Comparison of ENCODE assay signal across 10 mouse cellular contexts in genomic region chr2:72366503-72366902, GRCm38 (mm10).
A peak's percentile ranks its signal among the peaks of the same experiment; 100 is the strongest.
DNase-seq lines count a peak whose midpoint lies in the region; ATAC-seq and TF ChIP-seq lines count a peak whose summit lies in the region.
"Had no signal": no experiment of that assay in that cellular context is flagged by ENCODE, and none has a peak within 500 bp of the region (broad histone marks: within the 10 kb centered on the region; RNA-seq: fewer than 3 reads in every experiment).

No protein-coding gene starts in this region.

- no peak overlapping the region for H3K9ac ChIP-seq in lung, embryonic 16.5 days (ENCODE audit: low read length)
- H3K9ac ChIP-seq in stomach, embryonic 16.5 days (ENCODE audit: low read length) = no peak overlapping the region

- TF ChIP-seq CTCF in gastrocnemius, adult 2 months (IDR thresholded peaks at IDR 0.05) = no peak

- peak; percentile 62 for ATAC-seq in lung, embryonic 16.5 days (ENCODE audit: low read depth)
- ATAC-seq in stomach, embryonic 16.5 days (ENCODE audit: insufficient read depth, low FRiP score) = no peak

- H3K4me3 ChIP-seq in gastrocnemius, adult 2 months = peak overlapping the region; percentile 40
- no peak overlapping the region for H3K4me3 ChIP-seq in lung, embryonic 16.5 days (ENCODE audit: low read length)
- no peak overlapping the region for H3K4me3 ChIP-seq in stomach, embryonic 16.5 days (replicated peaks; ENCODE audit: low read length)
- H3K4me3 ChIP-seq: left cerebral cortex, adult 2 months had no signal

- 0 out of 2 replicates have a peak, but pooled peaks cover 2% of the 10 kb centered on the region for H3K36me3 ChIP-seq in lung, embryonic 16.5 days (ENCODE audit: control insufficient read depth, insufficient read depth, low read length)
- H3K36me3 ChIP-seq in stomach, embryonic 16.5 days (ENCODE audit: control insufficient read depth, insufficient read depth, low read length) = no peaks in the 10 kb centered on the region

- H3K27ac ChIP-seq in gastrocnemius, adult 2 months = peak overlapping the region; percentile 88
- peak overlapping the region; percentile 62 for H3K27ac ChIP-seq in lung, embryonic 16.5 days (ENCODE audit: low read length)
- 0 out of 2 replicates have a peak overlapping the region, but pooled peaks have one; percentile 16 for H3K27ac ChIP-seq in stomach, embryonic 16.5 days (ENCODE audit: low read length)
- H3K27ac ChIP-seq: left cerebral cortex, adult 2 months had no signal

- no peak overlapping the region for H3K4me2 ChIP-seq in lung, embryonic 16.5 days (ENCODE audit: low read depth, low read length)
- H3K4me2 ChIP-seq in stomach, embryonic 16.5 days (ENCODE audit: low read depth, low read length) = no peak overlapping the region

- no peaks in the 10 kb centered on the region for H3K9me3 ChIP-seq in lung, embryonic 16.5 days (ENCODE audit: control insufficient read depth, low read length)
- no peaks in the 10 kb centered on the region for H3K9me3 ChIP-seq in stomach, embryonic 16.5 days (replicated peaks; ENCODE audit: control insufficient read depth, low read length)

- no peaks in the 10 kb centered on the region for H3K27me3 ChIP-seq in lung, embryonic 16.5 days (ENCODE audit: control insufficient read depth, insufficient read depth, low read depth, low read length)
- no peaks in the 10 kb centered on the region for H3K27me3 ChIP-seq in stomach, embryonic 16.5 days (ENCODE audit: control insufficient read depth, insufficient read depth, low read length)

- H3K4me1 ChIP-seq in lung, embryonic 16.5 days (replicated peaks; ENCODE audit: control insufficient read depth, insufficient read depth, low read length) = peaks cover 26% of the 10 kb centered on the region
- peaks cover 15% of the 10 kb centered on the region for H3K4me1 ChIP-seq in stomach, embryonic 16.5 days (ENCODE audit: control insufficient read depth, insufficient read depth, low read length)

- intact Hi-C loops in gastrocnemius, adult 2 months (cut with DNase I) = loop anchor here (5.0 kb wide), 1 partner anchor 39 kb away; no protein-coding TSS in a partner anchor

- 45% methylated on average over 5 of the region's 5 CpGs for WGBS in lung, embryonic 16.5 days
- 59% methylated on average over 5 of the region's 5 CpGs for WGBS in stomach, embryonic 16.5 days

- no peak for DNase-seq in gastrocnemius, adult 2 months
- DNase-seq in gastrocnemius, adult 8-10 months (ENCODE audit: low spot score in 2 of 2) = no peak
- DNase-seq in lung, adult 18-20 months = peak; percentile 37 to 67
- DNase-seq in lung, postnatal 14 days = no peak
- DNase-seq in right cerebral cortex, postnatal 10 days (ENCODE audit: low spot score in 2 of 2) = no peak
- DNase-seq in right cerebral cortex, postnatal 14 days = no peak
- DNase-seq: cerebellum, adult 11-12 months had no signal

Comparison
In these comparisons a context has a peak if more than half of its experiments do, and no peak if none do; other contexts are left out.
1. DNase-seq: peak in lung, adult 18-20 months (2 of 2); none in gastrocnemius, adult 2 months (single experiment), gastrocnemius, adult 8-10 months (0 of 2), lung, postnatal 14 days (single experiment), right cerebral cortex, postnatal 10 days (0 of 2) and right cerebral cortex, postnatal 14 days (single experiment).
2. H3K27ac ChIP-seq: peak in every context shown above with its lines; median percentile 88 in gastrocnemius, adult 2 months; 62 in lung, embryonic 16.5 days; 16 in stomach, embryonic 16.5 days.